Mouse (Mus musculus): Measurements from ENCODE around the gene Wasf3.

GRCm38 (mm10) chr5:146347081-146347480, 37.7 kb upstream of the Wasf3 start:
- TF ChIP-seq EP300 (IDR thresholded peaks at IDR 0.05; ENCODE audit: insufficient read depth, low read depth, low read length) = no peak
- no peak for TF ChIP-seq CTCF (IDR thresholded peaks at IDR 0.05)

All from heart, adult 2 months (tissue).